Mouse (Mus musculus) forebrain, embryonic 13.5 days (tissue): ENCODE results near the gene Tbc1d22a. TPM values are rescaled to one million over a fixed set of nuclear protein-coding genes. Genes with fewer than 3 reads are reported as not detected.

Experiments used
- ATAC-seq: fragments of 200-750 bp; cut with Nextera tagmentation; 2 replicates; pipeline ENCODE4 v1.8.0; 2017
- H3K27ac ChIP-seq: fragments of 300-500 bp; sonication (generic); 2 replicates; pipeline ENCODE4 v1.5.1; 2015; ENCODE audit warnings: inconsistent platforms, mild to moderate bottlenecking, moderate library complexity
- H3K27me3 ChIP-seq: fragments of 300-500 bp; sonication (generic); 2 replicates; pipeline ENCODE4 v1.6.1; 2015; ENCODE audit warnings: mild to moderate bottlenecking, inconsistent platforms
- H3K36me3 ChIP-seq: fragments of 300-500 bp; sonication (generic); 2 replicates; pipeline ENCODE4 v1.6.1; 2015; ENCODE audit warnings: mild to moderate bottlenecking, inconsistent platforms; ENCODE audit not compliant: poor library complexity, severe bottlenecking
- H3K4me1 ChIP-seq: fragments of 300-500 bp; sonication (generic); 2 replicates; pipeline ENCODE4 v1.6.1; 2015; ENCODE audit warnings: inconsistent platforms
- H3K4me2 ChIP-seq: fragments of 300-500 bp; sonication (generic); 2 replicates; pipeline ENCODE4 v1.6.1; 2015; ENCODE audit warnings: inconsistent platforms, mild to moderate bottlenecking, moderate library complexity
- H3K4me3 ChIP-seq: fragments of 300-500 bp; sonication (generic); 2 replicates; pipeline ENCODE4 v1.5.1; 2015; ENCODE audit warnings: mild to moderate bottlenecking, inconsistent platforms
- H3K9ac ChIP-seq: fragments of 300-500 bp; sonication (generic); 2 replicates; pipeline ENCODE4 v1.6.1; 2015; ENCODE audit warnings: mild to moderate bottlenecking, inconsistent platforms
- H3K9me3 ChIP-seq: fragments of 300-500 bp; sonication (generic); replicated peaks from 2 replicates; pipeline ENCODE4 v1.6.1; 2016; ENCODE audit warnings: inconsistent platforms
- WGBS: fragments of 180-500 bp; shearing (Covaris S2); methylation state at CpG from one replicate; pipeline ENCODE4 v1.1.7; 2015; 5-methylcytosine and 5-hydroxymethylcytosine counted together
- polyA plus RNA-seq: library from polyadenylated mRNA; unstranded; fragments of >200 nt; fragmentation: Nextera tagmentation; extraction: Ambion mirVana; gene quantifications from 2 replicates; pipeline ENCODE4 v1.2.1, GENCODE M21; 2015

Gene Tbc1d22a
- polyA plus RNA-seq, 1 experiment from 2014 or later: 10.1 TPM

DNA sequence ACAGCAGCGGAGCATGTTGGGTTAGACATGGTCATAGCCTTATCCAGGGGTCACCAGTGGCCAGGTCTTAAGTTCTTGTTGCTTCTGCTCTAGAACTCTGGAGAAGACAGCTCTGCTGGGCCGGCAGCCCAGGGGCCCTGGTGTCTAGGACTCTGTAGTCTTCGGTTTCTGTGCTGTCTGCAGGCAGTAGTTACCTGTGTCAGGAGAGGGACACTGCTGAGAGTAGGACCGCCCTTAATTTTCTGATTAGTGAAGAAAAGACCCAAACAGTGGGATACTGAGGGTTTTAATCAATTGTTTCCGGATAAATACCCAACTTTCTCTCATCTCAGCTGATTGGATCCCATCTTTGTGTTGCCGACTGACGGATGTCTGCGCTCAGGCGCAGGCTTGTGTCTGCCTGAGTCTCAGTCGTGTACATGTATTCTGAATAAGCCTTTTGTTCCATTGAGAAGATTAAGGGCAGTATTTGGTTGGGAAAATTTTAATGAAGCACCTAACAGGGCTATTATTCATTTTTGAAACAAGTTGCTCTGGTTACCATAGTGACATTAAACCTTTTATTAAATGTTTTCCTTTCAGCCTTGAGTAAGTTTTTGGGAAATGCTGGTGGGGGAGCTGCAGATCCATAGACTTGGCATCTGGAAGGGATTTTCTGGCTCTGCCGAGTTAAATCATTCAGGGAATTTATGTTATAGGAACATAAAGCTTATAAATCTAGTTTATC lies 62.4 kb downstream of the Tbc1d22a start:
- H3K4me1 ChIP-seq: peaks cover 65% of the 10 kb centered on the region

DNA sequence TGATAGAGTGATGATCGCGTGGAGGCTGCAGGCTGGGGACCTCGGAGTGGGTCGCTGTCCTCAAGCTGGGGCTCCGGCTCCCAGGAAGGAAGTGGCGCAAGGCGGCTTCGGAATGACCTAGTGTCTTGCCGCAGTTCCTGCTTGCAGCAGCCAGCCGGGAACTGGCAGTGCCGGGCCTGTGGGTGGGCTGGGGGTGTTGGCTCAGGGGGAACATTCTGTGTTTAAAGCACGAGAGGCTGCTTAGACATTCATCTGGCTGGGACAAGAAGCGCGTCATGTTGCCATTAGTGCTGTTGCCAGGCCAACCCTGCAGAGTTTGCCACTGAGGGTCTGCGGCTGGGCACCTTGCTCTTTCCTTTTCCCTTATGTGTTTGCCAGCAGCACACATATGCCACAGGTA lies 63.2 kb downstream of the Tbc1d22a start:
- no peaks in the 10 kb centered on the region for H3K9me3 ChIP-seq
- H3K36me3 ChIP-seq: no peaks in the 10 kb centered on the region
- peaks cover 65% of the 10 kb centered on the region for H3K4me1 ChIP-seq
- WGBS: 8% methylated on average over 15 of the region's 15 CpGs
- H3K27ac ChIP-seq: peak overlapping the region; percentile 59; the same call in 1 of the 2 replicates
- ATAC-seq: peak; percentile 67
- no peak overlapping the region for H3K4me3 ChIP-seq
- H3K9ac ChIP-seq: peak overlapping the region; percentile 45
- peak overlapping the region; percentile 53 for H3K4me2 ChIP-seq
- peaks cover 52% of the 10 kb centered on the region for H3K27me3 ChIP-seq

More for the DNA sequence above, 62.4 kb downstream of the Tbc1d22a start:
- Histone ChIP-seq H3K9me3 (no peaks in the 10 kb centered on the region), H3K36me3 (no peaks in the 10 kb centered on the region), H3K27ac (peak overlapping the region; percentile 36; the same call in 1 of the 2 replicates), H3K4me2 (peak overlapping the region; percentile 21; the same call in 1 of the 2 replicates), H3K27me3 (peaks cover 53% of the 10 kb centered on the region), H3K4me3 (no peak overlapping the region), H3K9ac (no peak overlapping the region)
- ATAC-seq: peak; percentile 63
- WGBS: 9% methylated on average over 11 of the region's 11 CpGs

DNA sequence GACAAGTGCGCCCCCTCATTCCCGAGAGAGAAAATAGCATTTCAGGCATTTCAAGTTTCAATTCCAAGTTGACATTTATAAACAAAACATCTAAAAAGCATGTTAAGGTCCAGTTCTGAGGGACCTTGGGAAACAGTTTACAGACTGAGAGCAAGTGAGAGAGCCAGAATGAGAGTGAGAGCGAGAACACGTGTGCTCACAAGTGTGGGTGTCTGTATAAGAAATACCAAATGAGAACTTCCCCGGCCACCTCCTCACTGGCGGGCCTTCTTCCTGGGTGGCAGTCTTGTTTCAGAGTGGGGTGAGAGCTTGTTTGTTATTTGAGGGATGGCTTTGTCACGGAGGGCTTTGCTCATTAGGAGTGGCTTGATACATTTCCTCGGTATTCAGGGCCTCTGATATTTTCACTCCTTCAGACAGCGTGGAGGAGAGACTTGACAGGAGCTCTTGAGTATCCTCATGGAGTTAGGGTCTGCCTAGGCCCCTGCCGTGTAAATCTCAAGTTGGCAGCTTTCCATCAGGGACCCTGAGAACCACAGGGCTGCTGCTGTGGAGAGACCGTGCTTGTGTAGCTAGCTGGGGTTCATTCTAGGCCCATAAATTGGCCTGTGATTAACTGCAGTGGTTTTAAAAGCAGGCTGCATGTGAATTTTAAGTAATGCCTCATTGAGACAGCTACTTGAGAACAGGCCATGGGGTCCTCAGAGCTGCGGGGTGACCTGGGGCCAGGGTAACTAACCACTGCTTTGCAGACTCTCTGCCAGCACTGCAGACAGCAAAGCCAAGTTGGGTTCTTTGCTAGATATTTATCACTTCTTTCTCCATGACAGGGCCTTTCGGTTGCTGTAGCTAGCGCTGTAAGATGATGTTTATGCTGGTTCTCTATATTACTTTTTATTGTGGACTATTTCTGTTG lies 65.1 kb downstream of the Tbc1d22a start:
- no peaks in the 10 kb centered on the region for H3K36me3 ChIP-seq
- 45% methylated on average over 14 of the region's 14 CpGs for WGBS
- H3K4me3 ChIP-seq: no peak overlapping the region
- H3K9me3 ChIP-seq: no peaks in the 10 kb centered on the region
- H3K4me1 ChIP-seq: peaks cover 68% of the 10 kb centered on the region
- no peak overlapping the region for H3K9ac ChIP-seq
- H3K4me2 ChIP-seq: no peak overlapping the region
- peak; percentile 48; the same call in 1 of the 2 replicates for ATAC-seq
- peaks cover 44% of the 10 kb centered on the region for H3K27me3 ChIP-seq
- peak overlapping the region; percentile 25; the same call in 1 of the 2 replicates for H3K27ac ChIP-seq

DNA sequence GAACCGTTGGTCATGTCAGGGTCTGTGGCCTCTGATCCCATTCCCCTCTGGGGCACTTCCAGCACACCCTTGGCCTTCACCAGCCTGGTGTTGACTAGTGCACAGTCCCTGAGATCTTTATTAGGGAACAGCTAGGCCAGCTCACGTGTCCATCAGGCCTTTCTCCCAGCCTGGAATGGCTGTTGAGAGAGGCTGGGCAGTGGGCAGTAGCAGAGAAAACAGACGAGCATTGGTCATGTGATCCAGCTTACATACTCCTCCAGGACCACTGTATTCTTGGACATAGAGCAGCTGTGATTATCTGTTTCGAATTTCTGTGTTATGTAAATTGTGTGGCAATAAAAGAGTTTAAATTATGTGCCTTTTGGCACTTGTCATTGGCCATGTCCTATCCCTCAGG lies 65.9 kb downstream of the Tbc1d22a start:
- 72% methylated on average over 4 of the region's 4 CpGs for WGBS
- ATAC-seq: no peak

DNA sequence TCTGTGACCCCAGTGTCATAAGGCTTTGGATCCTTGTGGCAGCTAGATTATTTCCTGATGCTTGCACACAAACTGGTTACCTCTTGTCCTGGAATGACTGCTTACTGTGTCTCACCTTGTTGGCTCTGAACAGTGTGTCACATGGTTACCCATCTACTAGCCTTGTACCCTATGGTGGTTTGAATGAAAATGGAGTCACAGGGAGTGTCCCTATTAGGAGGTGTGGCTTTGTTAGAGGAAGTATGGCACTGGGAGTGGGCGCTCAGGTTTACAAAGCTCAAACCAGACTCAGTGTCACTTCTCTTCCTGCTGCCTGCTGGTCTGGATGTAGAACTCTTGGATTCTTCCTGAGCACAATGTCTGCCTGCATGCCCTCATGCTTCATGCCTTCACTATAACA lies 69.0 kb downstream of the Tbc1d22a start:
- no peak overlapping the region for H3K4me2 ChIP-seq
- peaks cover 47% of the 10 kb centered on the region for H3K4me1 ChIP-seq
- H3K27me3 ChIP-seq: peaks cover 32% of the 10 kb centered on the region
- ATAC-seq: no peak
- WGBS: 87% methylated on average over 1 of the region's 1 CpGs
- no peaks in the 10 kb centered on the region for H3K9me3 ChIP-seq
- no peak overlapping the region for H3K9ac ChIP-seq
- no peaks in the 10 kb centered on the region for H3K36me3 ChIP-seq
- no peak overlapping the region for H3K27ac ChIP-seq
- H3K4me3 ChIP-seq: no peak overlapping the region

More for the DNA sequence above, 65.9 kb downstream of the Tbc1d22a start:
- H3K4me3 ChIP-seq: no peak overlapping the region
- no peaks in the 10 kb centered on the region for H3K36me3 ChIP-seq
- H3K9ac ChIP-seq: no peak overlapping the region
- H3K4me1 ChIP-seq: peaks cover 67% of the 10 kb centered on the region
- no peaks in the 10 kb centered on the region for H3K9me3 ChIP-seq
- peaks cover 36% of the 10 kb centered on the region for H3K27me3 ChIP-seq
- H3K27ac ChIP-seq: no peak overlapping the region
- H3K4me2 ChIP-seq: no peak overlapping the region

DNA sequence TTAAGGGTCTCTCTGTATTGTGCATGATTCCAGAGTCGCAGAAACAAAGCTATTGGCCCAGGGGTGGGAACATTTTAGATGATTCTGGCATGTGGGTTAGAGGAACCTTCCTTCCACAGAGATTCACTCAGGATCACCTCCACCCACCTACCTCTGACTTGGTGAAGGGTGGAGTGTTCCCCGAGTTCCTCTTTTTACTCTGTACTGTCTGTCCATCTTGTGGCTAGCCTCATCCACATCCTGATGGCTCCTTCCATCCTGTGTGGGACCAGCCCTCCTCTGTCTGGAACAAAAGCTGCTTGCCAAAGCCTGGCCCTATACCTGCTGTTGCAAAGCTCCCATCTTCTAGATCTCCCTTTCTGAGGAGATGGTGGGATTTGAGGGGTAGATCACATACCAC lies 71.0 kb downstream of the Tbc1d22a start:
- WGBS: 83% methylated on average over 2 of the region's 2 CpGs
- ATAC-seq: no peak

DNA sequence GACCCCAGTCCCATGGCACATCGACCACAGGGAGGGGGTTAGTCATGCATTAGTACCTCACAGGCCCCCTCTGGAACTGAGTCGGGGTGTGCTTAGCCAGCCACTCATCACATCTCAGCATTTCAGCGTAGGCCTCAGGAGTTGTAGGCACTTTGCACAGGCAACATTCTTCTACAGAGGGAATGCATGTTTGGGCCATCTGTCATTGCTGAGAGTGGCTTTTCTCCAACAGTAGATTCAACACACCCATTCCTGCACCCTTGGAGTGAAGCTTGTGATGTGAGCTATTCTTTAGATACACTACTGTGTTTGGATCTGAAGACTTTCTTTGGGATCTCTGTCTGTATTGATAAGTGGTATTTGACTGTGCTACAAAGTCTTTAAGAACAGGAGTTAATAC lies 75.8 kb downstream of the Tbc1d22a start:
- Histone ChIP-seq H3K4me3 (no peak overlapping the region), H3K27ac (no peak overlapping the region), H3K4me1 (peaks cover 27% of the 10 kb centered on the region), H3K9ac (no peak overlapping the region), H3K36me3 (no peaks in the 10 kb centered on the region), H3K27me3 (peaks cover 17% of the 10 kb centered on the region; the same call in 1 of the 2 replicates), H3K9me3 (no peaks in the 10 kb centered on the region), H3K4me2 (no peak overlapping the region)
- 80% methylated on average over 3 of the region's 3 CpGs for WGBS
- no peak for ATAC-seq

More for the DNA sequence above, 71.0 kb downstream of the Tbc1d22a start:
- H3K27ac ChIP-seq: no peak overlapping the region
- H3K4me1 ChIP-seq: peaks cover 35% of the 10 kb centered on the region
- no peak overlapping the region for H3K4me3 ChIP-seq
- peaks cover 27% of the 10 kb centered on the region for H3K27me3 ChIP-seq
- H3K36me3 ChIP-seq: no peaks in the 10 kb centered on the region
- no peaks in the 10 kb centered on the region for H3K9me3 ChIP-seq
- H3K4me2 ChIP-seq: no peak overlapping the region
- no peak overlapping the region for H3K9ac ChIP-seq

DNA sequence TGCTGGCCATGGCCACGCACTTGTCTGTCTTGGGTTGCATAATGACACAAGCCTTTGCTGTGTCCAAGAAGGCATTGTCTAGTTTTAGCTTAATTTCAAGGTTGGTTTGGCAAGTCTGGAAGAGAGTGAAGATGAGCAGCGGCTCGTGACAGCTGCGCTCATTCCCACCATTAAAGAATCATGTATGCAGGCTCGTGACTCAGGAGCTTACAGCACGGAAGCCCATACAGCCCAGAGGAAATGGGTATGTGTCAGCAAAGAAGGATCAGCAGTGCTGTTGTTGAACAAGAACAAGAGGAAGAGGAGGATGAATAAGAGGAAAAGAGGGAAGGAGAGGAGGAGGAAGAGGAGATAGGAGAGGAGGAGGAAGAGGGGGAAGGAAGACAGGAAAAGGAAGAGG lies 78.0 kb downstream of the Tbc1d22a start:
- H3K9ac ChIP-seq: no peak overlapping the region
- H3K27ac ChIP-seq: no peak overlapping the region
- H3K4me1 ChIP-seq: peaks cover 34% of the 10 kb centered on the region
- 91% methylated on average over 6 of the region's 6 CpGs for WGBS
- no peak overlapping the region for H3K4me3 ChIP-seq
- no peaks in the 10 kb centered on the region for H3K36me3 ChIP-seq
- H3K27me3 ChIP-seq: peaks cover 11% of the 10 kb centered on the region; the same call in 1 of the 2 replicates
- no peak overlapping the region for H3K4me2 ChIP-seq
- no peak for ATAC-seq
- no peaks in the 10 kb centered on the region for H3K9me3 ChIP-seq

DNA sequence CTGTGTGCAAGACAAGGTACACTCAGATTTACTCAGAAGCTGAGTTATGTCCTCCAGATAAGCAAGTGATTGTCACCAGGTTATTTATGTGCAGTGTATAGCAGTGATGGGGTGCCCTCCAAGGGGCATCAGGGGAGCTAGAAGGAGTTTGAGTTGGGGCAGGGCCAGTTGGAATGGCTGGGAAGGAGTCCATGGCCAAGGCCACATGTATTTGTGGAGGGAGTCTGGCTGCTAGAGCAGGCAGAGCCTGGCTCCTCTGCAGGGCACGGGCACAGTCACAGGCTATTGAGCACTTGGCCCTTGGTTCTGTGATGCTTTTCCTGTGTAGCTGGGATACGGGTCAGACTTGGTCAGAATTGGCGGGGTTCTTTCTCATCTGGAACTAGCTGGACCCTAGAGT lies 80.2 kb downstream of the Tbc1d22a start:
- Histone ChIP-seq H3K36me3 (no peaks in the 10 kb centered on the region), H3K9me3 (no peaks in the 10 kb centered on the region), H3K4me3 (no peak overlapping the region), H3K9ac (no peak overlapping the region), H3K27me3 (peaks cover 9% of the 10 kb centered on the region; the same call in 1 of the 2 replicates), H3K4me2 (no peak overlapping the region), H3K4me1 (peaks cover 34% of the 10 kb centered on the region), H3K27ac (no peak overlapping the region)
- no peak for ATAC-seq
- 86% methylated on average over 3 of the region's 3 CpGs for WGBS

DNA sequence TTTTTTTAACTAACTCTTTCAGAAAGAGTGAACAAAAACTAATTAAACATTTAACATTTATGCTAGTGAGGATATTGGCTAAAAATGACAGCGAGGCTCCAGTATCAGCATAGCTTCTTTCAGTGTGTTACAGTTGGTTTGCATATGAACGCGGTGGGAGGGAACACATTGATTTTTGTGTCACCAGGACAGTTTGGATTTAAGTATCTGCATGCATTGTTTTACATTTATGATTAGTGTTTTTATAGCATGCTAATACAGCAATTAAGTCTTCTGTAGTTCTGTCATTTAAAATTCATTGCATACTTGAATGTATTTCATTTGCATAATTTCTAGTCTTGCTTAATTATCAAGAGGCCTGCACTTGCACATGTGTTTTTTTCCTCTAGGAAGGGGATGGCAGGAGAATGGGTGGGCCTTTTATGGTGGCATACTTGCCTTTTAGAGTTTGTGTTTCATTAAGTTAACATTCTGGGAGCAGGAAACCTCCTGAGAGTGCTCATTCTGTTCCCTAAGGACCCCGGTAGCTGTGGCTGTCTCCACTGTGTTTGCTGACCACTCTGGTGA lies 81.5 kb downstream of the Tbc1d22a start:
- Histone ChIP-seq H3K27me3 (peaks cover 9% of the 10 kb centered on the region; the same call in 1 of the 2 replicates), H3K9ac (no peak overlapping the region), H3K4me1 (peaks cover 22% of the 10 kb centered on the region), H3K4me3 (no peak overlapping the region), H3K4me2 (no peak overlapping the region), H3K9me3 (no peaks in the 10 kb centered on the region), H3K36me3 (0 out of 2 replicates have a peak, but pooled peaks cover 5% of the 10 kb centered on the region), H3K27ac (no peak overlapping the region)
- peak; percentile 77 for ATAC-seq
- WGBS: 64% methylated on average over 4 of the region's 4 CpGs

DNA sequence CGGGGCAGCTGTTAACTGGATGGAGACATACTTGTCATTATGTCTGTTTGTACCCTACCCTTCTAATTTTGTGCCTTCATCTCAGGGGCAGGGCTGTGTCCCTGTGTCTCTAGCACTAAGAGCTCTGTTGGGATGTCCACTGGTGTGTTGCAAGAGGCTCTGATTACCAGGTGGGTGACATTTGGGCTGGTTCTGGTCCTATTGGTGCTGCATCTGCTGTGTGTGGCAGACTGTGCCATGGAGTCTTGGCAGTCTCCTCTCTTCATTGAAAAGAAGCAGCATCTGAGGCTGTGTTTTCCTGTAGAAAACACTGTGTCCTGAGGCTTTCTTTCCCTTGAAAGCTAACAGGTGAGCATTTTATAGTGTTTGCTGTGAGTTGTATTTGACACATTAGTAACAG lies 83.0 kb downstream of the Tbc1d22a start:
- Histone ChIP-seq H3K27me3 (peaks cover 6% of the 10 kb centered on the region; the same call in 1 of the 2 replicates), H3K27ac (no peak overlapping the region), H3K4me1 (peaks cover 19% of the 10 kb centered on the region), H3K4me2 (no peak overlapping the region), H3K9ac (no peak overlapping the region), H3K36me3 (0 out of 2 replicates have a peak, but pooled peaks cover 5% of the 10 kb centered on the region), H3K4me3 (no peak overlapping the region), H3K9me3 (no peaks in the 10 kb centered on the region)
- no peak for ATAC-seq
- 100% methylated on average over 1 of the region's 1 CpGs for whole genome bisulfite sequencing
